Mouse (Mus musculus): ENCODE data around the gene Nt5c2.

- TF ChIP-seq CTCF (IDR thresholded peaks at IDR 0.05) = no peak
- no peak for TF ChIP-seq POLR2A (IDR thresholded peaks at IDR 0.05; ENCODE audit: insufficient read depth, low read depth, low read length)
- TF ChIP-seq EP300 (IDR thresholded peaks at IDR 0.05; ENCODE audit: insufficient read depth, low read depth, low read length) = no peak
Measured at GRCm38 (mm10) chr19:46963440-46963839, 51.5 kb downstream of the Nt5c2 start.
